Mouse (Mus musculus): Measurements from ENCODE around the gene Dtnbp1.

GRCm38 (mm10) chr13:45049261-45050020 lies 47.5 kb upstream of the Dtnbp1 start:
- no peak for TF ChIP-seq CTCF (IDR thresholded peaks at IDR 0.05; ENCODE audit: borderline replicate concordance, extremely low read depth, insufficient read depth, insufficient read length)
- TF ChIP-seq POLR2A (IDR thresholded peaks at IDR 0.05; ENCODE audit: borderline replicate concordance, extremely low read depth, insufficient read depth, insufficient read length, poor library complexity, severe bottlenecking) = no peak

All from brain, embryonic 14.5 days (tissue).